Mouse (Mus musculus) limb, embryonic 14.5 days (tissue): ENCODE data around the gene R3hdml. TPM values are rescaled to one million over a fixed set of nuclear protein-coding genes. Genes with fewer than 3 reads are reported as not detected.

Experiments used
- ATAC-seq: fragments of 200-750 bp; cut with Nextera tagmentation; 2 replicates; pipeline ENCODE4 v1.8.0; 2017; ENCODE audit warnings: low read depth, moderate number of reproducible peaks, moderate TSS enrichment; ENCODE audit not compliant: low FRiP score
- DNase-seq: peaks from one replicate; pipeline ENCODE4 v3.0.0-alpha.2; 2015; ENCODE audit warnings: low spot score
- H3K27ac ChIP-seq: fragments of 300-500 bp; sonication (generic); replicated peaks from 2 replicates; pipeline ENCODE4 v1.5.1; 2014; ENCODE audit warnings: low read depth, mild to moderate bottlenecking, low read length, moderate library complexity, mixed read lengths
- H3K27me3 ChIP-seq: fragments of 300-500 bp; sonication (generic); 2 replicates; pipeline ENCODE4 v1.6.1; 2014; ENCODE audit warnings: low read length, mixed read lengths; ENCODE audit not compliant: control insufficient read depth, insufficient read depth
- H3K36me3 ChIP-seq: fragments of 300-500 bp; sonication (generic); 2 replicates; pipeline ENCODE4 v1.6.1; 2014; ENCODE audit warnings: mild to moderate bottlenecking, low read length, moderate library complexity, mixed read lengths; ENCODE audit not compliant: control insufficient read depth, insufficient read depth
- H3K4me1 ChIP-seq: fragments of 300-500 bp; sonication (generic); 2 replicates; pipeline ENCODE4 v1.6.1; 2014; ENCODE audit warnings: antibody characterized with exemption, low read length, mixed read lengths; ENCODE audit not compliant: control insufficient read depth, insufficient read depth
- H3K4me2 ChIP-seq: fragments of 300-500 bp; sonication (generic); replicated peaks from 2 replicates; pipeline ENCODE4 v1.6.1; 2014; ENCODE audit warnings: low read depth, mild to moderate bottlenecking, low read length, moderate library complexity; ENCODE audit not compliant: severe bottlenecking
- H3K4me3 ChIP-seq: fragments of 300-500 bp; sonication (generic); replicated peaks from 2 replicates; pipeline ENCODE4 v1.5.1; 2014; ENCODE audit warnings: low read length
- H3K9ac ChIP-seq: fragments of 300-500 bp; sonication (generic); 2 replicates; pipeline ENCODE4 v1.6.1; 2014; ENCODE audit warnings: mild to moderate bottlenecking, low read depth, low read length, moderate library complexity; ENCODE audit not compliant: severe bottlenecking
- H3K9me3 ChIP-seq: fragments of 300-500 bp; sonication (generic); 2 replicates; pipeline ENCODE4 v1.6.1; 2016; ENCODE audit warnings: low read length; ENCODE audit not compliant: control insufficient read depth
- POLR2A ChIP-seq: fragments of 200-500 bp; IDR thresholded peaks from 2 replicates; pipeline ENCODE4 v1.8.0; 2012; ENCODE audit warnings: inconsistent platforms, mild to moderate bottlenecking, moderate library complexity, borderline replicate concordance; ENCODE audit not compliant: insufficient read depth, insufficient read length; ENCODE audit errors: extremely low read depth
- WGBS: fragments of 180-500 bp; shearing (Covaris S2); extraction: QIAGEN DNeasy Blood & Tissue Kit; methylation state at CpG from one replicate; pipeline ENCODE4 v1.1.7; 2014; 5-methylcytosine and 5-hydroxymethylcytosine counted together
- polyA plus RNA-seq, 2 experiments: library from polyadenylated mRNA; depleted of rRNA in 1 of 2; stranded (reverse) in 1 of 2; unstranded in 1 of 2; fragments of >200 nt; fragmentation: Nextera tagmentation in 1 of 2; extraction: Ambion mirVana in 1 of 2; gene quantifications; 2 replicates each; pipeline versions ENCODE4 v1.2.1 to v1.2.3; 2012 to 2014

The R3hdml gene
- polyA plus RNA-seq, 2 experiments, result 0.16 TPM; not detected in 1

GRCm38 (mm10) chr2:163546623-163547318, 54.7 kb downstream of the R3hdml start:
- 77% methylated on average over 14 of the region's 14 CpGs for WGBS
- no peaks in the 10 kb centered on the region for H3K9me3 ChIP-seq
- H3K4me3 ChIP-seq, result no peak overlapping the region
- ATAC-seq, result no peak
- no peaks in the 10 kb centered on the region for H3K4me1 ChIP-seq
- H3K9ac ChIP-seq, result no peak overlapping the region
- no peaks in the 10 kb centered on the region for H3K36me3 ChIP-seq
- no peak for TF ChIP-seq POLR2A
- H3K4me2 ChIP-seq, result no peak overlapping the region
- no peak overlapping the region for H3K27ac ChIP-seq
- H3K27me3 ChIP-seq, result no peaks in the 10 kb centered on the region
- DNase-seq, result no peak

- WGBS, result 52% methylated on average over 4 of the region's 6 CpGs
These were observed 56.7 kb downstream of the R3hdml start for GRCm38 (mm10) chr2:163548822-163549221.

GRCm38 (mm10) chr2:163549786-163550185, 57.7 kb downstream of the R3hdml start:
- 43% methylated on average over 6 of the region's 6 CpGs for WGBS
- no peaks in the 10 kb centered on the region for H3K9me3 ChIP-seq
- no peak overlapping the region for H3K4me3 ChIP-seq

More at GRCm38 (mm10) chr2:163548822-163549221, 56.7 kb downstream of the R3hdml start:
- no peak for TF ChIP-seq POLR2A
- ATAC-seq (no peak), DNase-seq (no peak)
- Histone ChIP-seq H3K4me2 (no peak overlapping the region), H3K4me1 (no peaks in the 10 kb centered on the region), H3K4me3 (no peak overlapping the region), H3K36me3 (no peaks in the 10 kb centered on the region), H3K9ac (no peak overlapping the region), H3K9me3 (no peaks in the 10 kb centered on the region), H3K27ac (no peak overlapping the region), H3K27me3 (no peaks in the 10 kb centered on the region)

More at GRCm38 (mm10) chr2:163549786-163550185, 57.7 kb downstream of the R3hdml start:
- no peak for ATAC-seq
- Histone ChIP-seq H3K36me3 (no peaks in the 10 kb centered on the region), H3K9ac (no peak overlapping the region), H3K27me3 (no peaks in the 10 kb centered on the region), H3K4me1 (no peaks in the 10 kb centered on the region), H3K4me2 (no peak overlapping the region), H3K27ac (no peak overlapping the region)
- TF ChIP-seq POLR2A, result no peak
- no peak for DNase-seq

Other genes starting within 250 kb of the R3hdml start
- 8.2 and 9.9 TPM in 2 replicates for gene Jph2, start 94.3 kb upstream of the R3hdml start, polyA plus RNA-seq (2012; rRNA removed)
- 2.1 and 2.6 TPM in 2 replicates for gene Jph2, start 94.3 kb upstream of the R3hdml start, polyA plus RNA-seq (2014; fragmentation: Nextera tagmentation; extraction: Ambion mirVana)
- gene Oser1, start 67.6 kb upstream of the R3hdml start, polyA plus RNA-seq (2012; rRNA removed), result 28.7 and 33.8 TPM in 2 replicates
- 85.8 and 88.5 TPM in 2 replicates for gene Oser1, start 67.6 kb upstream of the R3hdml start, polyA plus RNA-seq (2014; fragmentation: Nextera tagmentation; extraction: Ambion mirVana)
- 0.46 and 0.60 TPM in 2 replicates for gene Gdap1l1, start 53.8 kb upstream of the R3hdml start, polyA plus RNA-seq (2012; rRNA removed)
- gene Gdap1l1, start 53.8 kb upstream of the R3hdml start, polyA plus RNA-seq (2014; fragmentation: Nextera tagmentation; extraction: Ambion mirVana), result 0.22 and 0.43 TPM in 2 replicates
- 7.5 and 8.3 TPM in 2 replicates for gene Fitm2, start 19.7 kb upstream of the R3hdml start, polyA plus RNA-seq (2012; rRNA removed)
- 9.5 and 11.0 TPM in 2 replicates for gene Fitm2, start 19.7 kb upstream of the R3hdml start, polyA plus RNA-seq (2014; fragmentation: Nextera tagmentation; extraction: Ambion mirVana)
- gene Hnf4a, start 14.5 kb downstream of the R3hdml start, polyA plus RNA-seq (2012; rRNA removed), result 0.12 and 0.20 TPM in 2 replicates
- not detected in 2 replicates for gene Hnf4a, start 14.5 kb downstream of the R3hdml start, polyA plus RNA-seq (2014; fragmentation: Nextera tagmentation; extraction: Ambion mirVana)
- gene Ttpal, start 110.0 kb downstream of the R3hdml start, polyA plus RNA-seq (2012; rRNA removed), result 25.3 and 29.6 TPM in 2 replicates
- 48.0 and 52.6 TPM in 2 replicates for gene Ttpal, start 110.0 kb downstream of the R3hdml start, polyA plus RNA-seq (2014; fragmentation: Nextera tagmentation; extraction: Ambion mirVana)
- gene Serinc3, start 152.8 kb downstream of the R3hdml start, polyA plus RNA-seq (2012; rRNA removed), result 99.5 and 114 TPM in 2 replicates
- gene Serinc3, start 152.8 kb downstream of the R3hdml start, polyA plus RNA-seq (2014; fragmentation: Nextera tagmentation; extraction: Ambion mirVana), result 40.5 and 43.4 TPM in 2 replicates
- gene Pkig, start 166.1 kb downstream of the R3hdml start, polyA plus RNA-seq (2012; rRNA removed), result 76.1 and 85.2 TPM in 2 replicates
- gene Pkig, start 166.1 kb downstream of the R3hdml start, polyA plus RNA-seq (2014; fragmentation: Nextera tagmentation; extraction: Ambion mirVana), result 126 and 133 TPM in 2 replicates